Mouse (Mus musculus) liver, postnatal 0 days (tissue): Measurements from ENCODE around the gene St5. TPM values are rescaled to one million over a fixed set of nuclear protein-coding genes. Genes with fewer than 3 reads are reported as not detected.

Experiments used
- ATAC-seq: fragments of 200-750 bp; cut with Nextera tagmentation; 2 replicates; pipeline ENCODE4 v1.8.0; 2017; ENCODE audit warnings: mild to moderate bottlenecking, moderate library complexity
- DNase-seq: peaks from one replicate; pipeline ENCODE4 v3.0.0-alpha.2; 2016
- H3K27ac ChIP-seq: fragments of 300-500 bp; sonication (generic); 2 replicates; pipeline ENCODE4 v1.5.1; 2014; ENCODE audit warnings: antibody characterized with exemption, moderate library complexity, mild to moderate bottlenecking, low read depth
- H3K27me3 ChIP-seq: fragments of 300-500 bp; sonication (generic); 2 replicates; pipeline ENCODE4 v1.6.1; 2014; ENCODE audit warnings: low read length, control low read depth, mixed read lengths; ENCODE audit not compliant: insufficient read depth
- H3K36me3 ChIP-seq: fragments of 300-500 bp; sonication (generic); replicated peaks from 2 replicates; pipeline ENCODE4 v1.6.1; 2014; ENCODE audit warnings: mild to moderate bottlenecking, control low read depth, low read length, moderate library complexity, mixed read lengths; ENCODE audit not compliant: insufficient read depth
- H3K4me1 ChIP-seq: fragments of 300-500 bp; sonication (generic); 2 replicates; pipeline ENCODE4 v1.6.1; 2014; ENCODE audit warnings: antibody characterized with exemption, mild to moderate bottlenecking, control low read depth; ENCODE audit not compliant: insufficient read depth
- H3K4me2 ChIP-seq: fragments of 300-500 bp; sonication (generic); 2 replicates; pipeline ENCODE4 v1.6.1; 2014; ENCODE audit warnings: low read depth, mild to moderate bottlenecking, low read length, moderate library complexity, mixed read lengths
- H3K4me3 ChIP-seq: fragments of 300-500 bp; sonication (generic); 2 replicates; pipeline ENCODE4 v1.5.1; 2014; ENCODE audit warnings: low read depth, low read length
- H3K9ac ChIP-seq: fragments of 300-500 bp; sonication (generic); replicated peaks from 2 replicates; pipeline ENCODE4 v1.6.1; 2014; ENCODE audit warnings: mild to moderate bottlenecking, moderate library complexity
- H3K9me3 ChIP-seq: fragments of 300-500 bp; sonication (generic); 2 replicates; pipeline ENCODE4 v1.6.1; 2016; ENCODE audit warnings: mild to moderate bottlenecking, control low read depth, low read length, mixed read lengths
- CTCF ChIP-seq: sonication (generic); IDR thresholded peaks from 2 replicates; pipeline ENCODE4 v1.5.1; 2016; ENCODE audit warnings: antibody characterized with exemption, low read depth
- EP300 ChIP-seq: IDR thresholded peaks from 2 replicates; pipeline ENCODE4 v1.6.1; 2016; ENCODE audit warnings: antibody characterized with exemption, low read depth, mild to moderate bottlenecking
- WGBS: fragments of 180-500 bp; shearing (Covaris S2); extraction: QIAGEN DNeasy Blood & Tissue Kit; methylation state at CpG from one replicate; pipeline ENCODE4 v1.1.7; 2014; ENCODE audit not compliant: insufficient replicate concordance; 5-methylcytosine and 5-hydroxymethylcytosine counted together
- polyA plus RNA-seq: library from polyadenylated mRNA; unstranded; fragments of >200 nt; fragmentation: Nextera tagmentation; extraction: Ambion mirVana; gene quantifications from 2 replicates; pipeline ENCODE4 v1.2.1, GENCODE M21; 2015

Gene St5
- polyA plus RNA-seq, 1 experiment from 2014 or later = 33.9 TPM

- Histone ChIP-seq H3K4me1 (no peaks in the 10 kb centered on the region), H3K27ac (no peak overlapping the region), H3K4me3 (no peak overlapping the region), H3K4me2 (no peak overlapping the region), H3K27me3 (no peaks in the 10 kb centered on the region), H3K9me3 (no peaks in the 10 kb centered on the region), H3K9ac (no peak overlapping the region), H3K36me3 (peaks cover 55% of the 10 kb centered on the region)
- no peak for DNase-seq
- no peak for ATAC-seq
- 84% methylated on average over 1 of the region's 1 CpGs for WGBS
- TF ChIP-seq EP300 = no peak
- TF ChIP-seq CTCF = no peak
These were observed 37.7 kb upstream of the St5 start for GRCm38 (mm10) chr7:109741060-109741459.

GRCm38 (mm10) chr7:109739822-109740370 lies 36.5 kb upstream of the St5 start:
- WGBS = 62% methylated on average over 5 of the region's 5 CpGs

GRCm38 (mm10) chr7:109734806-109735205 lies 31.4 kb upstream of the St5 start:
- no peaks in the 10 kb centered on the region for H3K27me3 ChIP-seq
- H3K27ac ChIP-seq = no peak overlapping the region
- H3K9me3 ChIP-seq = no peaks in the 10 kb centered on the region
- no peak overlapping the region for H3K9ac ChIP-seq
- TF ChIP-seq EP300 = no peak
- TF ChIP-seq CTCF = no peak
- DNase-seq (no peak), ATAC-seq (no peak)
- no peak overlapping the region for H3K4me3 ChIP-seq
- 72% methylated on average over 4 of the region's 4 CpGs for WGBS
- no peak overlapping the region for H3K4me2 ChIP-seq
- H3K4me1 ChIP-seq = no peaks in the 10 kb centered on the region
- H3K36me3 ChIP-seq = peaks cover 21% of the 10 kb centered on the region

More at GRCm38 (mm10) chr7:109739822-109740370, 36.5 kb upstream of the St5 start:
- Histone ChIP-seq H3K4me1 (no peaks in the 10 kb centered on the region), H3K27ac (no peak overlapping the region), H3K4me2 (no peak overlapping the region), H3K9ac (no peak overlapping the region), H3K4me3 (no peak overlapping the region), H3K36me3 (peaks cover 58% of the 10 kb centered on the region), H3K27me3 (no peaks in the 10 kb centered on the region), H3K9me3 (no peaks in the 10 kb centered on the region)
- no peak for ATAC-seq
- no peak for TF ChIP-seq CTCF
- TF ChIP-seq EP300 = no peak
- DNase-seq = no peak

DNA sequence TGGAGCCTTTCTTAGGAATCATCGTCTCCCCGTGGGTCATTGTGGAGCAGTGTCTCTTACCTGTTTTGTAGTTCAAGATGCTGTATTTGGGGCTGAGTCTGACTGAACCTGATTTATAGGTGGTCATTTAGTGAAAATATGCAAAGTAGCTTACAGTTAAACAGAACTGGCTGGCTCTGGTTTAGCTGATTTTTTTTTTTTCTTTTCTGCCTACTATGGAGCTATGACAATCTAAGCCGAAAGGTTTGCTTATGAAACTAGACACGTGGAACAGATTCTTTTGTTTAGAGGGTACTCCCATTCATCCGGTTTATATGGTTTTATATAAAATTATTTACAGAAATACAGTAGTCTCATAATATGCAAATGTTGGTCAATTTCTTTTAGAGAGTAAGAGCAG lies 28.2 kb upstream of the St5 start, which contains the start of gene Ascl3:
Gene Ascl3 (minus strand): TSS at position 101 of the 400 bp plus-strand sequence.
- H3K27ac ChIP-seq = no peak within 1 kb of the TSS
- TF ChIP-seq EP300 (no peak), CTCF (no peak)
- H3K4me1 ChIP-seq = no peaks in the 10 kb centered on the region
- H3K4me3 ChIP-seq = no peak within 1 kb of the TSS
- H3K9ac ChIP-seq = no peak within 1 kb of the TSS
- 87% methylated on average over 5 of the region's 5 CpGs for WGBS
- no peaks in the 10 kb centered on the region for H3K27me3 ChIP-seq
- ATAC-seq (no peak), DNase-seq (no peak)
- H3K36me3 ChIP-seq = peaks cover 12% of the 10 kb centered on the region
- no peak within 1 kb of the TSS for H3K4me2 ChIP-seq
- no peaks in the 10 kb centered on the region for H3K9me3 ChIP-seq

DNA sequence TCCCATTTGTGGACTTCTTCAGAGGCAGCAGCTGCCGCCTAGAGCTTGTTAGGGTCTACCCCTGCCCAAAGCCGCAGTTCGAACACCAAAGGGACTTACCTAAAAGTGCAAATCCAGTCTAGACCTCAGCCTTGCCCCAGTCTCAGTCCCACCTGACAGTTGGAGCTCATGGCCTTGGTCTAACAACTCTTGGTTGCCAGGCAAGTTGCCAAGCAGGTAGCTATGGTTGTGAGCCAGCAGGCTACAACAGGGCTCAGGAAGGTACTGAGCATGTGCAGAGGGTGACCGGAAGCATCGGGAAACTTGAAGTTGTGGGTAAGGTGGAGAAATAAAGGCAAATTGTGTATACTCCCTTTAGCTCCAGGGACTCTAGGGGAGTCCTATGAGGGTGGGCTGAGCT lies 20.3 kb upstream of the St5 start, which contains the start of gene BC051019:
Gene BC051019 (minus strand): TSS at position 154 of the 400 bp plus-strand sequence.
- H3K9ac ChIP-seq = no peak within 1 kb of the TSS
- DNase-seq (no peak), ATAC-seq (no peak)
- H3K36me3 ChIP-seq = no peaks in the 10 kb centered on the region
- 88% methylated on average over 5 of the region's 5 CpGs for WGBS
- TF ChIP-seq CTCF (no peak), EP300 (no peak)
- no peak within 1 kb of the TSS for H3K27ac ChIP-seq
- no peaks in the 10 kb centered on the region for H3K27me3 ChIP-seq
- H3K4me2 ChIP-seq = no peak within 1 kb of the TSS
- H3K9me3 ChIP-seq = no peaks in the 10 kb centered on the region; the same call in 1 of the 2 replicates
- H3K4me3 ChIP-seq = no peak within 1 kb of the TSS
- H3K4me1 ChIP-seq = no peaks in the 10 kb centered on the region

DNA sequence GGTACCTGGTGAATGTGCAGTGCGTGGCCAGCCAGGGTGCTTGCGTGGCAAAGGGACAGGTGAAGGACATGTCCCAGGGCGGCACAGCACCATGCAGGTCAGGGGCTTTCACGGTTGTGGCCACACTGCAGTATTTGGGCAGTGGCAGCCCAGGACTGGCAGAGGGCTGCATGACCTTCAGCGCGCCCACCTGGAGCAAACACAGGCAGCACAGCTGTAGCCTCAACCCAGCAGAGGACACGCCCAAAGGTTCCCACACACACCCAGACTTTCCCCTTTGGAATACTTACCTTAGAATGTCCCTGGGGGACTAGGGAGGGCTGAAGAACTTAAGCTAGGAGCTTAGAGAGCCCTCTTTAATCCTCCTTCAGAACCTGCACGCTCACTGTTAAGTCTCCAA lies 19.7 kb upstream of the St5 start:
- Histone ChIP-seq H3K27me3 (no peaks in the 10 kb centered on the region), H3K9me3 (no peaks in the 10 kb centered on the region; the same call in 1 of the 2 replicates), H3K27ac (no peak overlapping the region), H3K4me1 (no peaks in the 10 kb centered on the region), H3K36me3 (no peaks in the 10 kb centered on the region), H3K4me3 (no peak overlapping the region), H3K4me2 (no peak overlapping the region), H3K9ac (no peak overlapping the region)
- ATAC-seq (no peak), DNase-seq (no peak)
- no peak for TF ChIP-seq CTCF
- TF ChIP-seq EP300 = no peak
- 91% methylated on average over 8 of the region's 8 CpGs for WGBS

- WGBS = 90% methylated on average over 2 of the region's 2 CpGs
- Histone ChIP-seq H3K4me3 (no peak overlapping the region), H3K9ac (no peak overlapping the region), H3K27me3 (no peaks in the 10 kb centered on the region), H3K9me3 (no peaks in the 10 kb centered on the region; the same call in 1 of the 2 replicates), H3K4me2 (no peak overlapping the region), H3K27ac (no peak overlapping the region), H3K36me3 (no peaks in the 10 kb centered on the region), H3K4me1 (no peaks in the 10 kb centered on the region)
- ATAC-seq = no peak
- peak; percentile 45 for TF ChIP-seq CTCF
- TF ChIP-seq EP300 = no peak
- peak; percentile 29 for DNase-seq
These were observed 19.2 kb upstream of the St5 start for GRCm38 (mm10) chr7:109722618-109723017.
